Mouse (Mus musculus) liver, adult 2 months (tissue): Measurements from ENCODE around the gene Pigk.

Experiments used
- CTCF ChIP-seq: fragments of 200-500 bp; IDR thresholded peaks from 2 replicates; pipeline ENCODE4 v1.5.1; 2011; ENCODE audit warnings: low read depth, low read length, control low read depth
- POLR2A ChIP-seq: fragments of 200-500 bp; IDR thresholded peaks from 2 replicates; pipeline ENCODE4 v1.6.1; 2011; ENCODE audit warnings: low read length, control low read depth; ENCODE audit not compliant: insufficient read depth; ENCODE audit errors: extremely low read depth

DNA sequence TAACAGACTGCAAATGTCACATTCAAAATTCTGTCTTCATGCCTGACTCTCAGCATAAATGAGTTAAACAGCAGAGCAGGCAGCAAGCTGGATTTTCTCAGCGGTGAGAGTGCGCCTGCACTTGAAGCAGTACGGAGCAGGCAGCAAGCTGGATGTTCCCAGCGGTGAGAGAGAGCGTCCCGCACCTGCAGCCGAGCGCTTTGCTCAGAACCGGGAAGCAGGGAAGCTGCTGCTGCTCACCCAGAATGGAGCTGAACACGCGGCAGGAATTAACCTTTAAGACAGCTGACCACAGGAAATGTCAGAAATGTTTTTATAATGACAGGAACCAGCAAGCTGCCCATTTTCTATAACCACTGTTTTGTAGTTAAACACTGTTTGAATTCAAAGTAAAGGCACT is 53.6 kb downstream of the Pigk start:
- TF ChIP-seq CTCF (no peak), POLR2A (no peak)
